Mouse (Mus musculus): ENCODE results near the gene Ufm1.

Gene Ufm1

DNA sequence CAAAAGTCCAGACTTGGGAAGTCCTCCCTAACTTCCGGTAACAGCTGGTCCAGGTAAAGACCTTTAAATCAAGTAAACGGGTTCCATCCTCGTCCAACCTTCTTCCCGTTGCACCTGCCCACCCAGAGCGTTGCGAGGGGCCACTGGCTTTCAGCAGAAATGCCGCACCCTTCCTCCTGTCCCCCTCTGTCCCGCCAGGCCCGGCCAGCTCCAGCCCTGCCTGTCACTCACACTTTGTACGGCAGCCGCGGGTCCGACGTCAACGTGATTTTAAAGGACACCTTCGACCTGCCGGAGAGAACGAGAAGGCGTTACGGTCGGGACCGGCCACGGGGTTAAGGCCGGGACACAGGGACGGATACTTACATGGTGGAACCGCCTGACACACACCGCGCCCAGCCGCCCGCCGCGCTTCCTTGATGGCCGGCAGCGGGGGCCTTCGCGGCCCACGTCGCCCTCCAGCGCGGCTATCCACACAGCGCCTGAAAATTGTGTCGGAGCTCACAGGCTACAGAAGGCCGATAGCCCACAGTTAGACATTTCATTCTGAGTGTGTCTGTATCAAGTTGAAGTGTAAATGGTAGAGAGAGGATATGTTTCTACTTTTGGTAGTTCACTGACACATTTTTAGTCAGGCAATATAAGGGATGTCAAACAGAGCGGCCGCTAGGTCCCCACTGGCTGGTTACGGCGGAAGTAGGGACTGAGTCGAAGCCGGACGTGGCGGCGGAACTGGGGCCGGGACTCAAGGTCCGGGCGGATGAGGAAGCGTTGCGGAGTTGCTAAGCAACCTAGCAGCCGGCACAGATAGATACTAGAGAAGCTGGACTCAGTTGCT, at the start of gene Ufm1:
TSS of gene Ufm1 (minus strand) at position 448 of the 838 bp plus-strand sequence.
- peak; percentile 95 to 96 for DNase-seq

DNA sequence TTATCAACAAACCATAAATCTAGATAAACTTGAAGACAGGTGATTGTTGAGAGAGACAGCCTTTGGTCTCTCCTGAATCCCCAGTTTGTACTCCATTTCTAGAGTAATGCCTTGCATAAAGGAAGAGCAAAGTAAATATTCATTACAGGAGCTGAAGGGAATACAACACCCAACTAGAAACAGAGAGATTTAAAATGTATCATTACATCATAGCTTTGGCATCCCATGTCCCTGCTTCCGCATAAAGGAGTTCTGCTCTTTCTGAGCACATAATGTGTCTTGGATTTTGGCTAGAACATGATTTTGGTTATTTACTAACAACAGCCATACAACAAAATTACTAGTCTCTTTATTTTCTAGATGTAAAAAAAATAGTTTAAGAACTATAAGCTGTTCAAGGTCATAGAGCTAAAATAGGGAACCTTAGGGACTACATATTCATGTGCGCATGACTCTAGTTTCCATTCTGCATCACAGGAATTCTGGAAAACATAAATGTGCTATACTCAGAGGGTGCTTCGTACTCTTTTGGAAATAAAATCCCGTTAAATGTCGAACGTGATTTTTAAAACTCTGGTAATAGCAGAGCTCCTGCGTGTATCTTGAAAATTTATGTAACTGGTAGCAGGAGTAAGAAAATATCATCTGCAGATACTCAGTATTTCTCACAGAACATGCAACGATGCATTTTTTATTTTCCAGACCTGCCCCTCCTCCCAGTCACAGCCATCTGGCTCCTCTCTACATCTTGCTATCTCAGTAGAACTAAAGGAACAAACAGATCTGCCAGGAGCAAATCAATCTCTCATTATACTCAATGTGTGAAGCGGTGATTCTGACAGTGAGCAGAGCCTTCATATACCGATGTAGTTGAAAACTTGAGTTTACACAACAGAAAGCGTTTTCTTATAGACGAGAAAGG, 27.2 kb upstream of the Ufm1 start:
- no peak for DNase-seq

DNA sequence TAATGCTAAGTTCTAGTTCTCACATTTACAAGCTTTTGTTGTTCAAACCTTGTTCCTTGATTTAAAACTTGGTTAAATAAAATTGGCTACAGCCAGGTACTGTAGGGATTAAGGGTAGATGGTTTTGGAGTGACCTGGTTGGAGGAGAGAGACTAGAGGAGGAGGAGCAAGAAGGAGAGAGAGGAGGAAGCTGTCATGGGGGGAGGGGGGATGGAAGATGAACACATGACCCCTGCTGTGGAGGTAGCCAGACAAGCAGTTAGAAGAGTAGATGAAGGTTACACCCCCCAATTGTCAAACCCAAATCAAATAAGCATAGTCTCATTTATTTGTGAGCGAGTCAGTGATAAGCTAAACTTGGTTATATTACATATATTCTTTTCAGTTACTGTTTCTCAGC, 8.0 kb upstream of the Ufm1 start:
- DNase-seq = no peak

DNA sequence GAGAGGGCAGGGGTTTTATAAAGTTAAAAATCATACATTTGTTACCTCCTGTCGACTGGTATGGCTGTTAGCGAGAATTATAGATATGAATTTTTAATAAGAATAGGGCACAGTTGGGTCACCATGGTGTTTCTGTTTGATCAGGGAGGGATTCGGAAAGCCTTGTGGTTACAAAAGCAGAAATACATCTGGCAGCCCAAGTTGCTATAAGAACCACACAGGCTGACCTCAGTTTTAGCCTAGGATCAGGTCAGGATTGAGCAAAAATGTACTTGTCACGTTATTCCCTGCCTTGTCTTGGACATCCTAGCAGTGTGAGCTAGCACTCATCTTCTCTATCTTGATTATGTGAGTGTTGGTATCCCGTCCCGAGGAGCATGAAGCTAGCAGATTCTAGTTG, 6.9 kb upstream of the Ufm1 start:
- DNase-seq = no peak

DNA sequence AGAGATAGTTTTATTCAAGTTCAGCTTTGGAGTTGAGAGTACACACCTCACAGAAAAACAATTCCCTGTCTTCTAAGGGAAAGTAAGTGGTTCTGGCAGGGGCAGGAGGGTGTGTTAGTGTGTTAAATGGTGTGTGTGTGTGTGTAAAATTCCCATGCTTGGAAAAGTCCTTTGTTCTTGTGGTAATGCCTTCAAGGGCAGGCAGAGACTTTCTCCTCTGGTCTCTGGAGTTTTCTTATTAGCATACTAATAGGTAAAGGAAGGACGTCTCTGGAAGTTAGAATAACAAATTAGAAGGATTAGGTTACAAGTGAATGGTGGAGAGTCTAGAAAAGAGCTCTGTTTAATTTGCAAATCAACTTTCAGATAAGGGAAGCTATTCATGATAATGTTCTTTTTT, 5.6 kb upstream of the Ufm1 start:
- DNase-seq = peak in 1 of 2 experiments; percentile 8

DNA sequence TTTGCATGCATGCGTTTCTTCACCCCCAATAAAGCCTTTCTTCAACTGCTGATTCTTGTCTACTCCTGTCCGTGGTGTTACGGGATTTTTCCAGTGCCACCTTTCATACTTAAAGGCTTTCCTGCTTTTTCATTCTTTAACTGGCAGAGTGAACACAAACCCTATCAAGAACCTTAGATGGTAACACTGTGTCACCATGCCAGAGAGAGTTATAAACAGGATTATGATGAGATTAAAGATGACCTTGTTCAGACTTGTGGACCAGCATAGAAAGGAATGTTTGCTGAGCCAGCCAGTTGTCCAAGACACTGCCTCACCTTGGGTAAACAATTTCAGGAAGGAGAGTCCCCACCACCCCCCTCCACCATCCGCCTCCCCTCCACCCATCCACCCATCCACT, 4.6 kb upstream of the Ufm1 start:
- DNase-seq = no peak

DNA sequence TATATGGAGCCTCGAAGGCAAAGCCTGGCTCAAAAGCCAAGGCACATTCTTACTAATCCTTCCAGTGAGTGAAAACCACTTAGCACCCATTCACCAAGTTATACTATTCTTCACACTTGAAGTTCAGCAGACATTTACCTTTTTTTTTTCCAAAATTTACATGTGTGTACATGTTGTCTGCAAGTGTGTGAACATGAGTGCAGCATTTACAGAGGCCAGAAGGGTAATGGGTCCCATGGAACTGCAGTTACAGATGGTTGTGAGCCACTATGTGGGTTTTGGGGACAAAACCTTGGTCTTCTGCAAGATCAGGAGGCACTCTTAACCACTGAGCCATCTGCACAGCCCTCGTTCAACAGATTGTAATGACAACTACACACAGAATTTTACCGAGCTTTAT, 8.8 kb downstream of the Ufm1 start:
- DNase-seq = no peak

DNA sequence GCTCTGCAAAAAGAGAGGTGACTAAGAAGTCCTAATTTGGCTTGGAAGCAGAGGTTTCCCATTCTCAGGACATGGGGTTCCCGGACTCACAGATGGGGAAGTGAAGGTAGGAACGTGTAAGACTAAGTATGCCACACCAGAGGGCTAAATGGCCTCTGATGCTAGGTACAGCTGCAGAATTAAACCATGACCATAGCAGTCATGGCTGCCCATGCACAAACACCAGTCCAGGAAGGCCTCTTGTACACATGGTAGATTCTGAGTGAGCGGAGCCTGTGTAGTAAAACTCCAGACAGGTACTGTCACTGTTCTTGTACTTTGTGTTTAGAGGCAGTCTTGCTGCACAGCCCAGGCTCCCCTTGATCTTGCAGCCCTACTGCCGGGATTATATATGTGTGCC, 9.4 kb downstream of the Ufm1 start:
- no peak for DNase-seq

DNA sequence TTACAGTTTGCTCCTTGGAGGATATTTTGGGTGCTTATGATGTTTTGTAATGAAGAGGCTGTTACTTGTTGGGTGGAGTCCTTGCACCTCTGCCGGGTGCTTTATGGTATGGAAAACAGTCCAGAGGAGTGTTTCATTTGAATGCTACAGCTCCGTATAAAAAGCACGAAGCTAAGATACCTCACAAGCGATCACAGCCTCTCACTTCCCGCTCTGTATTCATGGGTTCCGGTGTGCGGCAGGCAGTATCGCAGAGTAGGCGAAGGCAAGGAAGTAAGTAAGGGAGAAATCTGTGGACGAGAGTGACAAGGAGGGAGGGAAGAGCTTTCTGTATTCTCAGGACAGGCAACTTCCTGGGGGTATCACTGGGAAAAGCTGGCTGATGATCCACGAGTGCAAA, 15.4 kb downstream of the Ufm1 start:
- DNase-seq = no peak

DNA sequence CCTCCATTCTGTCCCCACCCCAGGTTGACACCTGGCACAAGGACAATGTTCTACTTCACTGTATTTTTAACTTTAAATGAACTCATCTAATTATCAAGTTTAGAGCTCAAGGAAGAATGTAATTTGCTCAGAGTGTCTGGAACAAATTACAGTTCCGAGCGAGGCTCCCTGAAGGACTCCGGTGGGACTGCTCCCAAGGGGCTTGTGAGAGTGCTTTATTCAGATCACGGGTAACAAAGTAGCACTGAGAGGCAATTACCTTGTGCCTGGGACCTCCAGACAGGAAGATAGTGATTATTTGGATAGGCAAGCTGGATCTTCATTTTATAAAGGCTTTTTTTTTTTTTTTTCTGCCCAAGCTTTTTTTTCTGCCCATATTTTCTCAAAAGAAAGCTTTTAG, 15.9 kb downstream of the Ufm1 start:
- DNase-seq = no peak

DNA sequence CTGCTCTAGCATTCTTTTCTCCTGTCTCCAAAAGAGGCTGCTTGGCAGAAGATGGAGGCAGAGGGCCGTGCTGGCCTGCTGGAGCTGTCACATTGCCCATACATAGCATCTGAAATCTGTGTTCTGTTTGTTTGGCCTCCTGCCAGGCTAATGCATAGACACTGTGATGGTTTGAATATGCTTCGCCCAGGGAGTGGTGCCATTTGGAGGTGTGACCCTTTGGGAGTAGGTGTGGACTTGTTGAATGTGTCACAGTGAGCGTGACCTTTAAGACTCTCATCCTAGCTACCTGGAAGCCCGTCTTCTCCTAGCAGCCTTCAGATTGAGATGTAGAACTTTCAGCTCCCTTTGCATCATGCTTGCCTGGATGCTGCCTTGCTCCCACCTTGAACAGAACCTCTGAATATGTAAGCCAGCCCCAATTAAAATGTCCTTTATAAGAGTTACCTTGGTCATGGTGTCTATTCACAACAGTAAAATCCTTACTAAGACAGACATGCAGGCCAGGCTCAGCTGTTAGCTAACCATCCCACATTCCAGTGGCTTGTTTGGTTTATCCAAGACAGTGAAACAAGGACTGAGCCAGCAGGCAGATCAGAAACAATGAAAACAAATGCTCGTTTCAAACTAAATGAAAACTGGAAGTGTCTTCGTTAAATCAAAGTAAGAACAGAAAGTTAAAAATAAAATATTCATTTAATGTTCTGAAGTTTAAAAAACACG, 17.3 kb downstream of the Ufm1 start:
- no peak for DNase-seq

DNA sequence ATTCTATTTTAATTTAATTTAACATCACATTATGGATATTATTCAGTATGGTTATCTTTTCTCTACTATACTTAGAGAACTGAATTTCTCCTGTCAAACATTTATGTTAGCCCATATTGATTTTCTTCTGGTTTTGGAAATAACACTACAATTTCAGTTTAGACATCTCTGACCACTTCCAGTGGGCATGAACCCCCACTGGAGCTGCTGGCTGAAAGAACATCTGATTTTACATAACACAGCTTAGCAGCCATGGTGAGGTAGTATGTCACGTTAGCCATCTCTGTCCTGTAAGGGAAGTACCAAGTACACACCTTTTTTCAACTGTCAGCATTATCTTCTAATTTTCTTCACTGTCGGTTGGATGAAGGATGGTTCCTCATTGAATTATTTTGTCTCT, 18.8 kb downstream of the Ufm1 start, which contains the start of gene Gm10985:
TSS of gene Gm10985 (plus strand) at position 301 of the 400 bp plus-strand sequence.
- DNase-seq = no peak

DNA sequence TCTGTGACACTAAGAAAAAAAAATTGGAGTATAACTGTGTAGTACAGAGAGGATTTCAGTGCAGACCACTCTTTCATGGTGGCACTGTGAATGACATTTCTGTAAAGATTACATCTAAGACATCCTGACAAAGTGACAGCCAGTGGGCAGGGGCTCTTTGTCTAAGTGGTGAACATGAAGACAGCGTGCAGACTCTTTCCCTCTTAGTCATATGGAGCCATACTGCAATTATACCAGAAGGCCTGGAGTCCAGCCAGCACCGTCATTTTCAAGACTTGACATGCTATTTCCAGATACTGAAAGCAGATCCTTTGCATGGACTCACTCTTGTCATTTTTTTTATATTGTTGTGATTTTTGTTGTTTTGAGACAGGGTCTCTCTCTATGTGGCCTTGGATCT, 29.4 kb downstream of the Ufm1 start:
- DNase-seq = no peak

DNA sequence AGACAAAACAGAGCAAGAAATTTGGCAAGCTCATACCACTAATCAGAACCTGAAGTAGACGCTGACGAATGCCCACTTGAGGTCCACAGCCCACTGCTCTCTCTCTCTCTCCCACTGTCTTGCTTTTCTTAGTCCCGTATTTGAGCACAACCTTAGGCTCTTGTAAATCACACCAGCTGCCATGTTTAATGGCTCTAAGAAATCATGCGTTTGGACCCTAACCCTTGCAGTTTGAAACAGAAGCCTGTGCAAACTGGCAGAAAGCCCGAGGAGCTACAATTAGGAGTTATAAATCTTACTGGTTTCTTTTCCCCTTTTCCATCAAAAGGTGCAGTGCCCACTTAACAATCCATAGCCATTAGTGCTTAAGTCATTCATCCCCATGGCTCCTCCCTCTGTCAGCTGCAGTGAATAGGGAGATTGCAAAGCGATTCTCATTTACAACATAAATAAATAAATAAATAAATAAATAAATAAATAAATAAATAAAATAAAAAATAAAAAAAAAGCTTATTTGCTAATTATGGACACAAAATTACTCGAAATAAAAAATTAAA, 50.1 kb downstream of the Ufm1 start:
- no peak for DNase-seq
